Mouse (Mus musculus) CH12.LX (cell line): ENCODE measurements around the gene Slc6a19. TPM values are rescaled to one million over a fixed set of nuclear protein-coding genes. Genes with fewer than 3 reads are reported as not detected.

Experiments used
- DNase-seq: peaks from one replicate; pipeline ENCODE4 v3.0.0-alpha.2; 2013; ENCODE audit errors: extremely low read depth
- H3K27ac ChIP-seq: 2 replicates; pipeline ENCODE4 v1.5.1; 2012; ENCODE audit warnings: low read depth, mild to moderate bottlenecking, control low read depth, moderate library complexity; ENCODE audit not compliant: insufficient read depth
- H3K27me3 ChIP-seq: replicated peaks from 2 replicates; pipeline ENCODE3; 2012; ENCODE audit warnings: inconsistent platforms
- H3K36me3 ChIP-seq, 2 experiments: replicated peaks in 1 of 2; 2 replicates each; pipeline versions ENCODE3 to v1.6.1; 2012; ENCODE audit warnings: inconsistent platforms in 1 of 2, low read length in 1 of 2, mild to moderate bottlenecking in 1 of 2, mixed read lengths in 1 of 2, moderate library complexity in 1 of 2; ENCODE audit not compliant: control insufficient read depth in 1 of 2, insufficient read depth in 1 of 2
- H3K4me1 ChIP-seq, 2 experiments: 2 replicates each; pipeline ENCODE4 v1.6.1; 2012; ENCODE audit warnings: inconsistent platforms in 1 of 2, moderate library complexity in 1 of 2; ENCODE audit not compliant: insufficient read depth in 2 of 2, control insufficient read depth in 1 of 2
- H3K4me2 ChIP-seq: 2 replicates; pipeline ENCODE4 v1.6.1; 2012; ENCODE audit warnings: low read depth, mild to moderate bottlenecking, control low read depth; ENCODE audit not compliant: poor library complexity, insufficient read depth, severe bottlenecking
- H3K4me3 ChIP-seq, 3 experiments: fragments of 150-350 bp in 1 of 3; sonication (generic) in 1 of 3; replicated peaks in 1 of 3; 2 replicates each; pipeline versions ENCODE3 to v1.5.1; 2011 to 2012; ENCODE audit warnings: low read depth in 2 of 3, low read length in 2 of 3, mild to moderate bottlenecking in 2 of 3, moderate library complexity in 2 of 3, control low read depth in 1 of 3, improper control_type of control experiment in 1 of 3, inconsistent platforms in 1 of 3, mixed read lengths in 1 of 3; ENCODE audit not compliant: poor library complexity in 1 of 3
- H3K79me2 ChIP-seq: replicated peaks from 2 replicates; pipeline ENCODE4 v1.6.1; 2012; ENCODE audit warnings: mild to moderate bottlenecking, moderate library complexity; ENCODE audit not compliant: control insufficient read depth, poor library complexity, insufficient read depth, severe bottlenecking; ENCODE audit errors: extremely low read depth
- H3K9ac ChIP-seq: 2 replicates; pipeline ENCODE4 v1.6.1; 2012; ENCODE audit warnings: low read depth, mild to moderate bottlenecking, control low read depth, moderate library complexity; ENCODE audit not compliant: insufficient read depth
- H3K9me3 ChIP-seq: replicated peaks from 2 replicates; pipeline ENCODE3; 2012; ENCODE audit warnings: low read length, inconsistent platforms, mixed read lengths
- BHLHE40 ChIP-seq: IDR thresholded peaks from 2 replicates; pipeline ENCODE4 v1.6.1; 2011; ENCODE audit warnings: mild to moderate bottlenecking, low read depth, low read length, improper control_type of control experiment
- CHD1 ChIP-seq: IDR thresholded peaks from 2 replicates; pipeline ENCODE4 v1.6.1; 2012; ENCODE audit warnings: low read depth, low read length, improper control_type of control experiment, inconsistent platforms
- CHD2 ChIP-seq: IDR thresholded peaks from 2 replicates; pipeline ENCODE4 v1.6.1; 2011; ENCODE audit warnings: low read length, improper control_type of control experiment
- CTCF ChIP-seq, 2 experiments: IDR thresholded peaks in 1 of 2; conservative IDR thresholded peaks in 1 of 2; 2 replicates each; pipeline ENCODE4 v1.5.1; 2011 to 2012; ENCODE audit warnings: low read depth in 2 of 2, low read length in 2 of 2, improper control_type of control experiment in 1 of 2, inconsistent platforms in 1 of 2, mild to moderate bottlenecking in 1 of 2, moderate library complexity in 1 of 2
- ELF1 ChIP-seq: IDR thresholded peaks from 2 replicates; pipeline ENCODE4 v1.6.1; 2014; ENCODE audit warnings: low read depth, mild to moderate bottlenecking, inconsistent platforms, low read length, improper control_type of control experiment
- EP300 ChIP-seq: IDR thresholded peaks from 2 replicates; pipeline ENCODE4 v1.6.1; 2011; ENCODE audit warnings: low read length, improper control_type of control experiment
- HCFC1 ChIP-seq: IDR thresholded peaks from 2 replicates; pipeline ENCODE4 v1.6.1; 2012; ENCODE audit warnings: low read depth, mild to moderate bottlenecking, inconsistent platforms, low read length, improper control_type of control experiment
- JUND ChIP-seq: conservative IDR thresholded peaks from 2 replicates; pipeline ENCODE4 v1.6.1; 2011; ENCODE audit warnings: low read depth, low read length, improper control_type of control experiment
- MAFK ChIP-seq: IDR thresholded peaks from 2 replicates; pipeline ENCODE4 v1.6.1; 2011; ENCODE audit warnings: low read length, improper control_type of control experiment; ENCODE audit not compliant: insufficient replicate concordance
- MAZ ChIP-seq: IDR thresholded peaks from 2 replicates; pipeline ENCODE4 v1.6.1; 2012; ENCODE audit warnings: low read depth, mild to moderate bottlenecking, inconsistent platforms, low read length, improper control_type of control experiment, moderate library complexity
- MEF2A ChIP-seq: IDR thresholded peaks from 2 replicates; pipeline ENCODE4 v1.6.1; 2014; ENCODE audit warnings: low read depth, mild to moderate bottlenecking, inconsistent platforms, low read length, improper control_type of control experiment, borderline replicate concordance
- MYC ChIP-seq: IDR thresholded peaks from 2 replicates; pipeline ENCODE4 v1.6.1; 2011; ENCODE audit warnings: low read depth, mild to moderate bottlenecking, improper control_type of control experiment, low read length
- NELFE ChIP-seq: IDR thresholded peaks from 2 replicates; pipeline ENCODE4 v1.6.1; 2011; ENCODE audit warnings: low read depth, low read length, improper control_type of control experiment
- POLR2AphosphoS2 ChIP-seq: IDR thresholded peaks from 2 replicates; pipeline ENCODE4 v1.6.1; 2011; ENCODE audit warnings: low read depth, low read length, improper control_type of control experiment
- RAD21 ChIP-seq: IDR thresholded peaks from 2 replicates; pipeline ENCODE4 v1.6.1; 2011; ENCODE audit warnings: low read depth, mild to moderate bottlenecking, low read length, improper control_type of control experiment, moderate library complexity
- SIN3A ChIP-seq: IDR thresholded peaks from 2 replicates; pipeline ENCODE4 v1.6.1; 2012; ENCODE audit warnings: low read length, improper control_type of control experiment, inconsistent platforms
- SMC3 ChIP-seq: IDR thresholded peaks from 2 replicates; pipeline ENCODE4 v1.6.1; 2011; ENCODE audit warnings: low read depth, low read length, improper control_type of control experiment
- TCF12 ChIP-seq: IDR thresholded peaks from 2 replicates; pipeline ENCODE4 v1.6.1; 2014; ENCODE audit warnings: low read depth, mild to moderate bottlenecking, inconsistent platforms, low read length, improper control_type of control experiment
- UBTF ChIP-seq: IDR thresholded peaks from 2 replicates; pipeline ENCODE4 v1.6.1; 2012; ENCODE audit warnings: low read depth, mild to moderate bottlenecking, inconsistent platforms, low read length, improper control_type of control experiment, moderate library complexity
- ZC3H11A ChIP-seq: IDR thresholded peaks from 2 replicates; pipeline ENCODE4 v1.6.1; 2012; ENCODE audit warnings: low read depth, mild to moderate bottlenecking, inconsistent platforms, low read length, improper control_type of control experiment
- ZKSCAN1 ChIP-seq: IDR thresholded peaks from 2 replicates; pipeline ENCODE4 v1.6.1; 2012; ENCODE audit warnings: low read depth, inconsistent platforms, low read length, improper control_type of control experiment, borderline replicate concordance
- ZMIZ1 ChIP-seq: IDR thresholded peaks from 2 replicates; pipeline ENCODE4 v1.6.1; 2012; ENCODE audit warnings: low read depth, mild to moderate bottlenecking, inconsistent platforms, low read length, improper control_type of control experiment
- ZNF384 ChIP-seq: IDR thresholded peaks from 2 replicates; pipeline ENCODE4 v1.6.1; 2012; ENCODE audit warnings: low read depth, low read length, improper control_type of control experiment, inconsistent platforms
- dilution Hi-C: fragments of 300-500 bp; cut with MboI; formaldehyde crosslinking; loops from 2 replicates; pipeline ENCODE4 v1.14.3; 2020; ENCODE audit warnings: low sequenced_read_pairs; ENCODE audit not compliant: extremely low pct_unique_long_range_greater_than_20kb, extremely low pct_ligation_motif_present
- in situ Hi-C: fragments of 300-500 bp; cut with MboI; formaldehyde crosslinking; loops from 3 replicates; pipeline ENCODE4 v1.14.3; 2019; ENCODE audit warnings: low sequenced_read_pairs, low pct_ligation_motif_present, low pct_unique_long_range_greater_than_20kb, mixed read lengths
- polyA plus RNA-seq: library from polyadenylated mRNA; unstranded; fragments of >175 nt; gene quantifications from 2 replicates; pipeline ENCODE4 v1.2.1, GENCODE M21; 2012; ENCODE audit warnings: low read depth; ENCODE audit not compliant: insufficient read length
- total RNA-seq, 2 experiments: library from RNA; depleted of rRNA; stranded (reverse); fragments of 300-350 nt in 1 of 2; fragments of >200 nt in 1 of 2; gene quantifications; 2 replicates each; pipeline ENCODE4 v1.2.3; 2012 to 2014

The Slc6a19 gene
- total and polyA plus RNA-seq, 3 experiments, result 0.13 TPM; not detected in 1

DNA sequence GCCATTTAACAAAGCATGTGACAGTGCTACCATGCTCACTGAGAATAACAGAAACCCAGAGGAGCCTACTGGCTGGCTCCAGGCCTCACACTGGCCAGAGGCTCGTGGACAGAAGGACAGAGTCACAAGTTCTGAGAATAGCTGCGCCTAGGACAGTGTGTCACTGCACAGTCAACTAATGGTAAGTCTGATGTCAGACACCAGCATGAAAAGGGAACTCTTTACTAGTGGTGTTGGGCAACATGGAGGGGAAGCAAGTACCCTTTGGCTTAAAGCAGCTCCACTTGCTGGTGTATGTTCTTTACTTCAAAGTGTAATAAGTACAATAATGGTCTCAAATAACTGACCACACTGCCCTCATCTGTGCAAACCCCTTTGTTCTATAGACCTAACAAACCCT is 11.3 kb downstream of the Slc6a19 start:
- DNase-seq, result no peak
- TF ChIP-seq UBTF (no peak), JUND (no peak), ZNF384 (no peak), ZC3H11A (no peak), EP300 (no peak), ELF1 (no peak), MYC (no peak), BHLHE40 (no peak), ZMIZ1 (no peak), RAD21 (no peak), CTCF (conservative IDR thresholded peaks at IDR 0.05 in 1 of 2, IDR thresholded peaks at IDR 0.05 in 1 of 2; ENCODE audit: low read depth in 2 of 2, low read length in 2 of 2) (no peak), MAFK (no peak), MAZ (no peak), TCF12 (no peak), SIN3A (no peak), ZKSCAN1 (no peak), CHD1 (no peak), CHD2 (no peak)
- no peaks in the 10 kb centered on the region for H3K9me3 ChIP-seq
- no peak overlapping the region for H3K4me2 ChIP-seq
- H3K79me2 ChIP-seq, result no peaks in the 10 kb centered on the region
- peaks cover 2 to 14% of the 10 kb centered on the region in 2 experiments for H3K4me1 ChIP-seq
- H3K36me3 ChIP-seq, result no peaks in the 10 kb centered on the region
- dilution Hi-C loops (no loop called here), in situ Hi-C loops (loop anchor here (5.0 kb wide), 1 partner anchor 46 kb away; no protein-coding TSS in a partner anchor)
- H3K27me3 ChIP-seq, result peaks cover 25% of the 10 kb centered on the region
- H3K4me3 ChIP-seq, result no peak overlapping the region
- H3K9ac ChIP-seq, result no peak overlapping the region
- no peak overlapping the region for H3K27ac ChIP-seq

DNA sequence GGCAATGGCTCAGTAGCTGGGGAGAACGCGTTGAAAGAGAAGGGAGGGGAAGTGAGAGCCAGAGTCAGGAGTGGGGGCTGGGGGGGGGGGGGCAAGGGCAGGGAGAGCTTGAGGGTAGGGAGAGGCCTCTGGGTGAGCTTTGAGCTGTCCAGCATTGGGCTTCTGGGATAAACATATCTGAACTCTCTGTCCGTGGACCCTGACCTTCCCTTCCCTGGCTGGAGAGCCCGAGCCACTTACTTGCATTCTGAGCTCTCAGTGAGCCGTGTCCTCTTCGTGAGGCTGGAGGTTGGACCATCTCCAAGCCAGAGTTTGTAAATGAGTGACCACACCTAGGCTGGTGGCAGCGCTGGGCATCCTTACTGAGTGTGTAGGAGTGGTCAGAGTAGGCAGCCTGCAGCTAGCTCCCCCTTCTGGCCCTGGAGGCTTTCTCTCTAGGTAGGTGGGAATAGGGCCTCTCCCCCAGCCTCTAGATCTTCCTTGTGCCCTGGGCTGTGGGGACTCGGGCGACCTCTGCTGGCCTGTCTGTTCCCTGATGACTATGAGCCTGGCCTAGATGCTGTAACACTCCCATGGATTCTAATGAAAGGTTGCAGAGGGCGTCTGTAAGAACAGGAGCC is 12.3 kb downstream of the Slc6a19 start:
- Histone ChIP-seq H3K4me2 (peak overlapping the region; percentile 51), H3K4me3 (no peak overlapping the region), H3K9ac (no peak overlapping the region), H3K27ac (no peak overlapping the region), H3K79me2 (no peaks in the 10 kb centered on the region), H3K4me1 (peaks cover 2 to 15% of the 10 kb centered on the region in 2 experiments), H3K36me3 (no peaks in the 10 kb centered on the region), H3K27me3 (peaks cover 22% of the 10 kb centered on the region), H3K9me3 (no peaks in the 10 kb centered on the region)
- dilution Hi-C loops (no loop called here), in situ Hi-C loops (loop anchor here (5.0 kb wide), 1 partner anchor 45 kb away; no protein-coding TSS in a partner anchor)
- DNase-seq, result peak; percentile 70
- TF ChIP-seq RAD21 (peak; percentile 63), BHLHE40 (no peak), ELF1 (0 out of 2 replicates have a peak, but pooled peaks have one; percentile 51), POLR2AphosphoS2 (no peak), HCFC1 (peak; percentile 20; the same call in 1 of the 2 replicates), SMC3 (peak; percentile 83), NELFE (peak; percentile 31; the same call in 1 of the 2 replicates), MEF2A (peak; percentile 32; the same call in 1 of the 2 replicates), TCF12 (0 out of 2 replicates have a peak, but pooled peaks have one; percentile 14), CTCF (conservative IDR thresholded peaks at IDR 0.05 in 1 of 2, IDR thresholded peaks at IDR 0.05 in 1 of 2; ENCODE audit: low read depth in 2 of 2, low read length in 2 of 2) (peak; percentile 56 to 96)
